Mouse (Mus musculus) cerebral cortex, adult 2 months (tissue): ENCODE results near the gene Tnks2.

Experiments used
- WGBS: fragments of 180-500 bp; shearing (Covaris S2); methylation state at CpG from one replicate; pipeline ENCODE4 v1.1.7; 2018; 5-methylcytosine and 5-hydroxymethylcytosine counted together

Tnks2 gene

DNA sequence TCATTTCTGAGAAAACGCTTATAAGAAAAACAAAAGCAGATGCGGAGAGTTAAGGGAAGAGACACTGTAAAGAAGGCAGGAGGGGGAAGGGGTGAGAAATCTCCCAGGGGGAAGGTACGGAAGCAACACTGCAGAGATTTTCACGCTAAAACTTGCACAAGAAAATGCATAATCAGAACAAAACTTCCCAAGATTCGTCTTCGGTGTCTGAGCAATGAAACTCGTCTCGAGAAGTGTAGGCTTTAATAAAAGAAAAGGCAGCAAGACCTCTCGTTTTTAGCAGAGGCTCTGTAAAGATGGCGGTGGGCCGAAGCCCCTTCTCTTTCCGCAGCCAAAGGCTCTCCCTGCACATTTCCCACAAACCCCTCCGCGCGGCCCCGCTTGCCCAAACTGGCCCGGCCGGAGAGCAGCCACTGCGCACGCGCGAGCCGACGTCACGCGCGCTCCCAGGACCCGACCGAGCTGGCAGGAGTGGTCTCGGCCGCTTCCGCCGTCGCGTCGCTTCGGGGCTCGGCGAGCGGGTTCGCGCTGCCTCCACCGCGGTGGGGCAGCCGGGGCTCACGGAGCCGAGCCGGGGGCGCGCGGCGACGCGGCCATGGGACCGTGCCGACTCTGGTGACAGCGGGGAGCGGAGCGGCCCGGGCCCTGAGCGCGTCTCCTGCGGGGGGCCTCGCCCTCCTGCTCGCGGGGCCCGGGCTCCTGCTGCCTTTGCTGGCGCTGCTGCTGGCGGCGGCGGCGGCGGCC lies at the start of gene Tnks2:
Tnks2 (plus strand) TSS at position 445 of the 744 bp plus-strand sequence.
- under 1% methylated on average over 73 of the region's 73 CpGs for WGBS

DNA sequence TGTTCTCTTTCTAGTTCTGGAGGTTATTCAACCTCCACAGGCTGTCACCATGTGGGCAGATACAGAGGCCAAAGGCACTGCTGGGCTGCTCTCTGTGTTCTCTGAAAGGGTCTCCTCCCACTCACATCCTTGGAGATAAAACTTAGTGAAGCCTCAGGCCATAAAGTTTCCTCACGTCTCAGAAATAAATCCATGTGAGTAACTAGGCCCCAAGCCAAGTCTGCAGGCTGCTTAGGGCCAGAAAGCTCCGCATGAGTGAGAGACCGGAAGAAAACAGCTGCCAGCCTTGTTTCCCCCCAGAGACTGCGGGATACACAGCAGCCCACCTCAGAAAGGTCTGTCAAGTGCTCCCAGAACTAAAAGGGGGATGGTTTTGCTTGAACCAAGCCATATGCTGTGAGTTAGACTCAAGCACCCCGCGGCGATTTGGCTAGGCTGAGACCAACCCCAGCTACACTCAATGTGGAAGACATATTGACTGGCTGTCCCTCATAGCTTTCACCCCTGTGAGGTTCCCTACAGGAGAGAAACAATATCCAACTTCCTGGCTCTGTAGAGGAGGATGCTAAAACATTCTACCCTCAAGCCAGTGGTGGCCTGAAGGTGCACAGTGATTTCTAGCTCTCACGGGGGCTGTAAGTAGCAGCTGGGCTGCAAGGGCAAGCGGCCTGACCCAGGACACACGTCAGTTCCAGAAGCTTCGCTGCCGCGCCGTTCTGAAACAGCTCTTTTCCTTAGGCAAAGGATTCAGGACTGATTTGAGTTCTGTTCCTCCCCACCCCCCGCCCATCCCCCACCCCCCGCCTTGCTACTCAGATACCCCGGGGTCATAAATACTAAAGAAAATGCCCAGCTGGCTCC lies 43.9 kb upstream of the Tnks2 start:
- WGBS, result 70% methylated on average over 17 of the region's 17 CpGs

GRCm38 (mm10) chr19:36792589-36792988 lies 41.4 kb upstream of the Tnks2 start:
- WGBS, result 82% methylated on average over 8 of the region's 8 CpGs

DNA sequence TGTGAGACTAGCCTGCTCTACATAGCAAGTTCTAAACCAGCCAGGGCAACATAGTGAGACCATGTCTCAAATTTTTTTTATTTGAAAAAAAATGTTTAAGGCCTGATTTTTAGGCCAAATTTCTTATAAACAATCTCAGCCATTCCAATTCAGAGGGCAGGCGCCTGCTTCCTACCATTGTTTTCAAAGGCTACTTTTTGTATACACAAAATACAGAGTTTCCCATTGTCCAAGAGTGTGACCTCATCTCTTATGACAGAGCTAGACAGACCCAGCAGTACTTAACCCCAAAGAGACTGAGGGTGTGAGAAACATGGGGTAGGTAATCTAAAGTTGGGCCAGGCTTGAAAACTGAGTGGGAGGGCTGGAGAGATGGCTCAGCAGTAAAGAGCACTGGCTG lies 40.6 kb upstream of the Tnks2 start:
- WGBS, result 81% methylated on average over 1 of the region's 1 CpGs

- 92% methylated on average over 4 of the region's 4 CpGs for WGBS
These were observed 40.0 kb upstream of the Tnks2 start for GRCm38 (mm10) chr19:36794008-36794407.

DNA sequence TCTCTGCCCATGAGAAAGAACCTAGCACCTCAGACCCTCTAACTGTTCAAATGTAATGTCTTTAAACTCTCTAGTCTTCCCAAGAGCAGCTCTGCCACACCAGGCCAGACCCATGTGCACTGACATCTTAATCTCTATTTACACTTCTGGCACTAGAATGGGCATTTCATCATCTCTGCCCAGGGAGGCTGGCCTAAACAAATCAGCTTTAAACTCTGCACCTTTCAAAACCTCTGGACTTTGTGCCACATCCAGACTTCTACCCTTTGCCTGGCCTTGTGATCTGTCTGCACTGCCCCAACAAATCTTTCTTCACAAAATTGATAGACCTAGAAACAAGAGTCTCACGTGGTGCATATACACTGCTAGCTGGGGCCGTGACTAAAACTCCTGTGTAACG lies 38.8 kb upstream of the Tnks2 start:
- WGBS, result 90% methylated on average over 3 of the region's 3 CpGs

GRCm38 (mm10) chr19:36796931-36797330 lies 37.1 kb upstream of the Tnks2 start:
- 77% methylated on average over 9 of the region's 9 CpGs for WGBS

DNA sequence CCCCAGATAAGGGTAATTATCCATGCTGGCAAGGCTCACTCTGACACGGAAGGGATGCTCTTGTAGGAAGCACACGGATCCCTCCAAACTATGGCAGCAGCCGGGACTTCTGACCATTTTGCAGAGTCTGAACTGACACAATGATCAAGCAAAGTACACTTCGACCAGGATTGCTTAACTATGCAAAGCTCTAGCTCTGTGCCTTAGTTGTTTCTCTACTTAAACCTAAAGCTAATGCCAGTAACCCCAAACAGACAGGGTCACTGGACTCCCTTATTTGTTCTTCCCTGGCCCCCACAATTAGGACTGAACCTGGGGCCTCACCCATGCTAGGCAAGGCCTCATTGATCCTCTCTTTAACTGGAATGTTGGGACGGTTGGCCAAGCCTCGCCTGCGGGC lies 33.7 kb upstream of the Tnks2 start:
- 94% methylated on average over 7 of the region's 7 CpGs for WGBS

DNA sequence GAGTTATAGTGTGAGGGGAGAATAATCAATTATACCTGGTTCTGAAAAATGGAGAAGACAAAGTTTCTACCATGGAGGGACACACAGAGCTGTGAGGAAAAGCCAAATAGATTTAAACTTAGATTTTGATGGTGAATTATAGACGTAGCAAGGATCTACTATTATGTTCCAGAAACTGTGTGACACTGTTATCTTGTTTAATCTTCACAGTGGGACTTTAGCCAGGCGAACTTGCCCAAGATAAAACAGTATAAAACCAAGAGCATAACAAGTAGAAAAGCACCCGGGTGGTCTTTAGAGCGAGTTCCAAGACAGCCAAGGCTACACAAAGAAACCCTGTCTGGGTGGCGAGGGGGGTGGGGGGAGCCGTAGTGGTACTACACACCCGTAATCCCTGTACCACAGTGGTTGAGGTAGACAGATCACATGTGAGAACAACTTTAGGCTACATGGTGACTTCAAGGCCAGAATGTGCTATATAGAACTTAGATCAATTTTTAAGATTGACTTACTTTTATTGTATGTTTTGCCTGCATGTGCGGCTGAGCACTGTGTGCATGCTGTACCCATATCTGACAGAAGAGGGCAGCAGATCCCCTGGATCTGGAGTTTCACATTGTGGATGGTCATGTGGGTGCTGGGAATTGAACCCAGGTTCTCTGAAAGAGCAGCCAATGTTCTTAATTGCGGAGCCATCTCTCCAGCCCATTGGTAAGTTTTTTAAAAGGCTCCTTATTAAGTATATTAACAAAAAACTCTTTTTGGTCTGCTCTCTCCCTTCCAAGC lies 32.0 kb upstream of the Tnks2 start:
- 64% methylated on average over 9 of the region's 9 CpGs for WGBS

GRCm38 (mm10) chr19:36803403-36803802 lies 30.6 kb upstream of the Tnks2 start:
- 88% methylated on average over 8 of the region's 8 CpGs for WGBS

GRCm38 (mm10) chr19:36806842-36807241 lies 27.2 kb upstream of the Tnks2 start:
- WGBS, result 65% methylated on average over 2 of the region's 2 CpGs

DNA sequence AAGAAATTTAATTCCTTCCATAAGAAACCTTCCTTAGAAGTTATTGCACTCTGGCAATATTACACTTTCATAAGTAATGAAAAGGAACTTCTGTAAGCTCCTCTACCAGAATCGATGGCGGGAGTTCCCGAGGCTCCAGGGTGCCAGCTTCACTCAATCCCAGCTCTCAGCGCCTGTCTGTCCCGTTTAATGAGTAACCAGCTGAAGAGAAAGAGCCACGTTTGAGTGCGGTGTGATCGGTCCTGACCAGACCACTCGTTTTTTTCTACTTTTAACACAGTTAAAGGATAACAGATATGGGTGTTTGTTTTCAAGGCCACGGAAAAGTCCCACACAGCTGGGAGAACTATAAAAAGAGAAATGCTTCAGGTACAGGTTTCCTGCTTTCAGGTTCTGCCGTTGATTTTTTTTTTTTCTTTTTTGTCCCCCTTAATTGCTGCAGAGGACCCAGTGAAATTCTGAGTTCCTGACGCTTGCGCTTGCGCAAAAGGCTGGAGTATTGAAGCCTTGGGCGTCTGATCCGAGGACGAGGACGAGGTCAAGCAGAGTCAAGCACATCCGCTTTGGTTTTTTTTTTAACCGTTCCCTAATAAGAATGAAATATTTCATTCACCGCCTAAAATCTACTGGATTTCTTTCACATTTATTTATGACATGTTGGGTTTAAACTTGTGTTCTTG lies 25.5 kb upstream of the Tnks2 start:
- 70% methylated on average over 21 of the region's 21 CpGs for WGBS

DNA sequence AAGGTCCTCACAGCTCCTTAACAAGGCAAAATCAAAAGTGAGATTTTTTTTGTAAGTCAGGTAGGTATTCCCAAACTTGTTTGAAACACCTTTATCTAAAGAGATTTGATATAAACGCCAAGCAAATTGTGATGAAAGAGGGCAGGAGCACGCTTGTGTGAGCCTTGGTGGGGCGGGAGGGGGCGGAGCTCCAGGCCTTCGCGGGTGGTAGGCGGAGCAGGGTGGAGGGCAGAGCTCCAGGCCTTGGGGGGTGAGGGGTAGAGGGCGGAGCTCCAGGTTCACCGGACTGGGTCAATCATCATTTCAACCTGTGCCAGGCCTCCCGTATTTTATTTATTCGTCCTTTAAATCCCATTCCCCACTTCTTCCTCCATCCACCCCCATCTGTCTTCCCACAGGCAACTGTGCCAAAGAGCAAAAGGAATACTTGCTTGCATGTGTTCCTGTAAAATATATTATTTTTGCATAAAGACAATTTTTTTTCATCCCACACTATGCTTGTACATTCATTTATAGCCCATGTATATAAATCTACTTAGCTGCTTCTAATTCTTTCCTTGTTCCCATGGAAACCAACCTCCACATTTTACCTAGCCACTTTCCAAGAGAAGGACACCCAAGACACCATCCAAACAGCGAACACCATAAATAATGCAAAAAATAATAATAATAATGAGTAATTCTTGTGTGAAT lies 24.4 kb upstream of the Tnks2 start:
- 31% methylated on average over 12 of the region's 12 CpGs for WGBS

GRCm38 (mm10) chr19:36812011-36812410 lies 22.0 kb upstream of the Tnks2 start:
- WGBS, result 53% methylated on average over 8 of the region's 8 CpGs

DNA sequence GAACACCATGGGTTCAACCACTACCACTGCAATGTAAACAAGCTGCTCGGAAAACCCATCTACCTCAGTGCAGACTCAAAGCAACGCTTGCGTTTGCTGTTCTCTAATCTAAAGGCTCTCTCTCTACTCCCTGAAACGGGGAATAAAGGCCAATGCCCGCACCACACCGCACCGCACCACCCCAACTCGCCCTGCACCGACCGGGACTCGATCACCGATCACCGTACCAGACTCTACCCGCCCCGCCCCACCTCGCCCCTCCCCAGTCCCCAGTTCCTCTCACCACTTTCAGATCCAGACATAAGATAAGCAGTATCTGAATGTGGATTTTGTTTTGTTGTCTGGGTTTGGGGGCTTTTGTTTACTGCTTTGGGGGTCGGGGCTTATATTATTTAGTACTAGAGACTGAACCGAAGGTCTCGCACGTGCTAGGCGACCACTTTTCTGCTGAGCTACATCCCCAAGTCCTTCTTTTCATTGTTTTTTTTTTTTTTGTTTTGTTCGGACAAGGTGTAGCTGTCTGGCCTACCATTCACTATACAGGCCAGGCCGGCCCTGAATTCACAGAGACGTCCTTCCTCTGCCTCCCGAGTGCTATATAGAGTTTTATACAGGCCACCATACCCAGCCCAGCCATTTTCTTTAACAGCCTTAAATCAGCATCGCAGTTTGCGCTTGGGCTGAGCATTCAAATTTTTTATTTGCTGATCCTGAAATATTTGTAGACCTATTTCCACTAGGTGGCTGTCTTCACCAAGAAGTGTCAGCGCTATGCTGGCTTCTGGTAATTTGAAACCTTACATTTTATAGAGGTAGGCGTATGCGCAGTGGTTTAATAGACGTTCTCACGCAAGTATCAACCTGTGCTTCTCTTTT lies 18.4 kb upstream of the Tnks2 start:
- WGBS, result 30% methylated on average over 32 of the region's 32 CpGs

GRCm38 (mm10) chr19:36818141-36818885 lies 15.7 kb upstream of the Tnks2 start:
- WGBS, result 24% methylated on average over 22 of the region's 22 CpGs

DNA sequence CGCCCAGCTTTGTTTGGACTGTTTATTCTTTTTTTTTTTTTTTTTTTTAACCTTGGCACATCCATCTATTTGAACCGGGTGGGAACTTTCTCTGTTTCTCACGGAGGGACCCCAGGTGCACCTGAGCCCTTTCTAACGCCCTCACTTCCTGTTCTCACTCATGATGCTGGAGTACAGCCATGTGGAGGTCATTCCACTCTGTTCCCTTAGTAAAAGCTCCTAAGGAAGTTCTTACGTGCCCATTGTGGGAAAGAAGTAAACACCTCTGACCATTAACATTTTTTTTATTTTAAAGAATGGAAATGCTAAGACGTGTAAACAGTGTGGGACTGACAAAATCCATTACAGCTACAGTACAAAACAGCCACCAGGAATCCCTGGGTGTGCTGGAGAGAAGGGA lies 14.8 kb upstream of the Tnks2 start:
- WGBS, result 76% methylated on average over 6 of the region's 6 CpGs

GRCm38 (mm10) chr19:36820469-36820868 lies 13.6 kb upstream of the Tnks2 start:
- WGBS, result 88% methylated on average over 4 of the region's 4 CpGs

DNA sequence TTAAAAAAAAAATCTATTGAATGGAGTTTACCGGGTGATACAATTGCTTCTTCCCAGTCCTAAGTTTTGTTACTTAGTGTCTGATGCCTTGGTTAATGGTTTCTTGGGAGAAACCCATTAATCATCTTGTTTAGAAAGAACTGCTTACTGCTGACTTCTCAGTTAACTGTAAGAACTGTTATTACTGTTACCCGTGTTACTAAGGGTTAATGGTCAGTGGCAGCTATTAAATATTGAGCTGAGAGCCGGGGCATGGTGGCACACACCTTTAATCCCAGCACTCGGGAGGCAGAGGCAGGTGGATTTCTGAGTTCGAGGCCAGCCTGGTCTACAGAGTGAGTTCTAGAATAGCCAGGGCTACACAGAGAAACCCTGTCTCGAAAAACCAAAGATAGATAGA lies 12.7 kb upstream of the Tnks2 start:
- WGBS, result 89% methylated on average over 6 of the region's 6 CpGs
